Mouse (Mus musculus): Measurements from ENCODE around the gene Gm37240.
"Not testable (repeated sequence)": the region's sequence is repeated elsewhere in the genome, so short reads cannot be mapped to it uniquely, and the experiment has no call there.

Gm37240 gene

GRCm38 (mm10) chr3:84610183-84610710 lies 1277.1 kb downstream of the Gm37240 start:
- DNase-seq: no peak

- DNase-seq: no peak
Observed at GRCm38 (mm10) chr3:84603212-84603611, 1284.1 kb downstream of the Gm37240 start.

GRCm38 (mm10) chr3:84602759-84603158 lies 1284.6 kb downstream of the Gm37240 start:
- DNase-seq: no peak

GRCm38 (mm10) chr3:84601870-84602495 lies 1285.3 kb downstream of the Gm37240 start:
- no peak for DNase-seq

GRCm38 (mm10) chr3:84598756-84599155 lies 1288.6 kb downstream of the Gm37240 start:
- no peak for DNase-seq

- no peak for DNase-seq
Observed at GRCm38 (mm10) chr3:84597996-84598734, 1289.2 kb downstream of the Gm37240 start.

GRCm38 (mm10) chr3:84595677-84596234 lies 1291.6 kb downstream of the Gm37240 start:
- DNase-seq: no peak

- DNase-seq: no peak
Observed at GRCm38 (mm10) chr3:84594894-84595676, 1292.2 kb downstream of the Gm37240 start.

- no peak for DNase-seq
Observed at GRCm38 (mm10) chr3:84593274-84593673, 1294.0 kb downstream of the Gm37240 start, which contains the start of gene Tigd4. Tigd4 (plus strand) TSS chr3:84593574.

- DNase-seq: no peak
Observed at GRCm38 (mm10) chr3:84586736-84587135, 1300.6 kb downstream of the Gm37240 start.

GRCm38 (mm10) chr3:84582913-84583276 lies 1304.4 kb downstream of the Gm37240 start:
- no peak for DNase-seq

- peak; percentile 95 for DNase-seq
Observed at GRCm38 (mm10) chr3:84582023-84582912, 1305.0 kb downstream of the Gm37240 start, which contains the start of gene Arfip1. Arfip1 (minus strand) TSS chr3:84582625.

GRCm38 (mm10) chr3:84581696-84582022 lies 1305.7 kb downstream of the Gm37240 start:
- DNase-seq: no peak

GRCm38 (mm10) chr3:84580716-84581115 lies 1306.6 kb downstream of the Gm37240 start:
- no peak for DNase-seq

GRCm38 (mm10) chr3:84570501-84570900 lies 1316.8 kb downstream of the Gm37240 start:
- no peak for DNase-seq

GRCm38 (mm10) chr3:84569587-84569986 lies 1317.7 kb downstream of the Gm37240 start:
- DNase-seq: no peak

GRCm38 (mm10) chr3:84568540-84568939 lies 1318.8 kb downstream of the Gm37240 start:
- DNase-seq: no peak

GRCm38 (mm10) chr3:84563415-84563814 lies 1323.9 kb downstream of the Gm37240 start:
- DNase-seq: no peak

GRCm38 (mm10) chr3:84562911-84563310 lies 1324.4 kb downstream of the Gm37240 start:
- not testable (repeated sequence) for DNase-seq

GRCm38 (mm10) chr3:84558301-84558700 lies 1329.0 kb downstream of the Gm37240 start:
- no peak for DNase-seq

- DNase-seq: no peak
Observed at GRCm38 (mm10) chr3:84555780-84556179, 1331.5 kb downstream of the Gm37240 start.

GRCm38 (mm10) chr3:84547177-84547576 lies 1340.1 kb downstream of the Gm37240 start:
- DNase-seq: no peak
